21 mouse cellular contexts compared by ENCODE assay signal in genomic region chr9:61690786-61691185, GRCm38 (mm10).
"Had no signal": no experiment of that assay in that cellular context is flagged by ENCODE, and none has a peak within 500 bp of the region (broad histone marks: within the 10 kb centered on the region; RNA-seq: fewer than 3 reads in every experiment).

No protein-coding gene starts in this region.

- DNase-seq: liver, embryonic 13.5 days; liver, postnatal 0 days; lung, adult 2 months; lung, postnatal 10 days; midbrain, embryonic 14.5 days; retina, postnatal 1 day; right cerebral cortex, adult 18-20 months; right cerebral cortex, postnatal 25 days; right cerebral cortex, postnatal 4 days; thymus, postnatal 14 days; thymus, postnatal 36 days had no signal

- ATAC-seq: liver, postnatal 0 days; midbrain, embryonic 16.5 days had no signal

- H3K27me3 ChIP-seq: stomach, embryonic 15.5 days had no signal

- H3K4me1 ChIP-seq: lung, embryonic 15.5 days had no signal

- H3K36me3 ChIP-seq: liver, embryonic 13.5 days; liver, embryonic 15.5 days; lung, embryonic 15.5 days; midbrain, embryonic 10.5 days; midbrain, embryonic 12.5 days; neural tube, embryonic 13.5 days; neural tube, embryonic 15.5 days; stomach, embryonic 15.5 days had no signal

- H3K4me2 ChIP-seq: liver, embryonic 13.5 days; liver, embryonic 15.5 days; lung, embryonic 15.5 days; midbrain, embryonic 12.5 days; neural tube, embryonic 13.5 days; neural tube, embryonic 15.5 days; stomach, embryonic 15.5 days had no signal

- H3K27ac ChIP-seq: liver, embryonic 13.5 days; liver, embryonic 15.5 days; lung, embryonic 15.5 days; midbrain, embryonic 10.5 days; midbrain, embryonic 12.5 days; neural tube, embryonic 13.5 days; neural tube, embryonic 15.5 days; stomach, postnatal 0 days had no signal

- H3K9ac ChIP-seq: liver, embryonic 13.5 days; liver, embryonic 15.5 days; liver, postnatal 0 days; lung, embryonic 15.5 days; midbrain, embryonic 12.5 days; neural tube, embryonic 13.5 days; neural tube, embryonic 15.5 days; stomach, embryonic 15.5 days had no signal

- H3K4me3 ChIP-seq: liver, embryonic 13.5 days; liver, embryonic 15.5 days; lung, embryonic 15.5 days; midbrain, embryonic 10.5 days; midbrain, embryonic 12.5 days; myocyte; neural tube, embryonic 13.5 days; neural tube, embryonic 15.5 days; stomach, embryonic 15.5 days had no signal

- H3K9me3 ChIP-seq: liver, embryonic 13.5 days; liver, embryonic 15.5 days; lung, embryonic 15.5 days; midbrain, embryonic 10.5 days; midbrain, embryonic 12.5 days; neural tube, embryonic 13.5 days; neural tube, embryonic 15.5 days; stomach, embryonic 15.5 days had no signal
